Mouse (Mus musculus) small intestine, adult 2 months (tissue): Measurements from ENCODE around the gene Atg4c.

Experiments
- CTCF ChIP-seq: fragments of 200-500 bp; IDR thresholded peaks from 2 replicates; pipeline ENCODE4 v1.5.1; 2012; ENCODE audit warnings: low read depth, mild to moderate bottlenecking, control low read depth, inconsistent platforms, low read length, moderate library complexity, mixed read lengths; ENCODE audit not compliant: insufficient replicate concordance, insufficient read length; ENCODE audit errors: extremely low read depth
- POLR2A ChIP-seq: fragments of 200-500 bp; IDR thresholded peaks from 2 replicates; pipeline ENCODE4 v1.6.1; 2012; ENCODE audit warnings: low read depth, mild to moderate bottlenecking, control low read depth, inconsistent platforms, low read length, moderate library complexity

GRCm38 (mm10) chr4:99304793-99305192 is 111.1 kb downstream of the Atg4c start:
- TF ChIP-seq CTCF (no peak), POLR2A (no peak)
